Mouse (Mus musculus): ENCODE results near the gene Mecp2.

Mecp2 gene

GRCm38 (mm10) chrX:74008063-74008462 lies 127.1 kb downstream of the Mecp2 start:
- no peak for DNase-seq (ENCODE audit: low spot score)

DNA sequence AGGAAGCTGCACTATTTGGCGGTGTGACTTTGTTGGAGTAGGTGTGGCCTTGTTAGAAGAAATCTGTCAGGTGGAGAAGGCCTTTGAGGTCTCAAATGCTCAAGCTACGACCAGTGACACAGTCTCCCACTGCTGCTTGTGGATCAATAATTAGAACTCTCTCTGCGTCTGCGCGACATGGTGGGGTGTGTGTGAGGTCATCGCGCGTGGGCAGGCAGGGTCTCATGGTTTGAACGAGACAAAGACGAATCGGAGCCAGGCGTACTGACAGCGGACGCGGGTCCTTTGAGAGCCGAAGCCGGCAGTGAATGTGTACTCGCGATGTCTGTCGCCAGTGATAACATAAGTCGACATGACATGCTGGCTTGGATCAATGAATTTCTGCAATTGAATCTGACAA lies 128.8 kb downstream of the Mecp2 start:
- DNase-seq (ENCODE audit: low spot score): no peak

DNA sequence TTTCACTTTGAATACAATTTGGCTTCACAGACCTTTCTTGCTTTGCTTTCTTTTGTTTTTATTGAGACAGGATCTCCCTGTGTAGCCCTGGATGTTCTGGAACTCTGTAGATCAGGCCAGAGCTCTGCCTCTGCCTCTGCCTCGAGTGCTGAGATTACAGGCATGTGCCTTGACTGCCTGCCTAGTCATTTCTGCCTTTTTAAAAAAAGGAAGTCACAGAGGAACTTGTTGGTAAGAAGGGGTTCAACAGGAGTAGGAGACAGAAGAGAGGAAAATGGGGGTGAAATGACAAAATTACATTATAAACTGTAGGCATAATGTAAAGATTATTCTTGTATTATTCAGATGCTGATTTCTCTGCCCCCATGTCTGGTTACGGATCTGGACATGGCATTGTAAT lies 131.5 kb downstream of the Mecp2 start:
- no peak for DNase-seq (ENCODE audit: low spot score)

- DNase-seq (ENCODE audit: low spot score): no peak
Measured at GRCm38 (mm10) chrX:74001024-74001423, 134.1 kb downstream of the Mecp2 start.

DNA sequence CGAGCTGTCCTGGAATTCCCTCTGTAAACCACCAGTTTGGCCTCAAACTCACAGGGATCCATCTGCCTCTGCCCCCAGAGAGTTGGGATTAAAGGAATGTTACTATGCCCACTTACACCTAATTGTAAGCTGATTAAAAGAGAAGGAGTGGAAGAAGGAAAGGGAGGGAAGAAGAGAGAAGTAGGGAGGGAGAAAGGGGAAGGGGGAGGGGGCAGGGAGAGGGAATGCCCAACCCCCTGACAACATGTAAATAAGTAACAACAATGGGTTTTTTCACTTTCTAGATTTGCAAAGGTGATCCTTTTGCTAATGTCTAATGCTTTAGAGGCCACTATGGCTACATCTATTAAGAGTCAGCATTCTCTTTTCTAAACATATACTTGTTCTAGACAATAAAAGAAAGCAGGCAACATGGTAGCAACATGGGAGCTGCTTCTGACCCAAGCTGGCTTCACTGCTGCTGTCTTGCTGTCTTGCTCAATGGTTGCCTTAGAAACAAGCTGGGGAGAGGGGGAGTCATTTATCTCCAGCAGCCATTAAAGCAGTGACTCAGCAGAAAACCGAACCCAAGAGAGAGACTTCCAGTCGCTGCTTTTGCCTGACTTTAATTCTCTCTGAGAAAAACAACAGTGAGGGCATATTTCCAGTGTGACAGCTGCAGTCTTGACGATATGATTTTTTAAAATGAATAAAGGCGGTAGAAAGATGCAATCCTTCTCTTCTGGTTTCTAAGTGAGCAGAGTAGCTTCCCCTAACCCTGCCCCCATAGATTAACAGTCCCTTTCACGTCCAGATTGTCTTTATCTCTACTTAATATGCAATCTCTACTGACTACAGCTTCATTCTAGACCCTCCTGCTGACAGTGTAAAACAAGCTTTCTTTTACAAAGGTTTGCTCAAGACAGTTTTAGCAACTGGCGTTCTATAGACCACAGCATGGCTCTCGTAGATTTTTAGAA lies 136.0 kb downstream of the Mecp2 start:
- peak; percentile 82 for DNase-seq (ENCODE audit: low spot score)

GRCm38 (mm10) chrX:73977783-73978182 lies 157.4 kb downstream of the Mecp2 start:
- DNase-seq (ENCODE audit: low spot score): no peak

Measured in adipocyte (in vitro differentiated cells).